10 mouse cellular contexts compared by ENCODE assay signal in genomic region chr8:11297141-11297838, GRCm38 (mm10). TPM values are rescaled to one million over a fixed set of nuclear protein-coding genes. Genes with fewer than 3 reads are reported as not detected.
A peak's percentile ranks its signal among the peaks of the same experiment; 100 is the strongest.
DNase-seq lines count a peak whose midpoint lies in the region; ATAC-seq and TF ChIP-seq lines count a peak whose summit lies in the region.
"Had no signal": no experiment of that assay in that cellular context is flagged by ENCODE, and none has a peak within 500 bp of the region (broad histone marks: within the 10 kb centered on the region; RNA-seq: fewer than 3 reads in every experiment).

No protein-coding gene starts in this region.

- no peak for TF ChIP-seq CTCF in liver, adult 2 months (IDR thresholded peaks at IDR 0.05; ENCODE audit: low read depth, low read length)

- no peaks in the 10 kb centered on the region for H3K79me2 ChIP-seq in liver, adult 2 months (ENCODE audit: control insufficient read depth, insufficient read depth, low read length)

- no peak overlapping the region for H3K4me2 ChIP-seq in liver, embryonic 11.5 days
- H3K4me2 ChIP-seq in stomach, embryonic 16.5 days (ENCODE audit: low read depth, low read length), result no peak overlapping the region

- no peaks in the 10 kb centered on the region for H3K27me3 ChIP-seq in liver, adult 2 months (ENCODE audit: control insufficient read depth, insufficient read depth, low read length)
- H3K27me3 ChIP-seq in liver, embryonic 11.5 days (replicated peaks; ENCODE audit: control insufficient read depth, insufficient read depth, low read length), result no peaks in the 10 kb centered on the region
- H3K27me3 ChIP-seq in stomach, embryonic 16.5 days (ENCODE audit: control insufficient read depth, insufficient read depth, low read length), result no peaks in the 10 kb centered on the region

- no peak for DNase-seq in liver, adult 2 months (ENCODE audit: extremely low read depth, low read depth, low spot score)
- no peak for DNase-seq in liver, embryonic 11.5 days (ENCODE audit: low spot score)
- DNase-seq in heart, adult 9 months (ENCODE audit: low spot score in 2 of 2), result peak; percentile 80 to 91
- DNase-seq in kidney, adult 9 months, result peak; percentile 59
- no peak for DNase-seq in c-Kit-positive CD71-positive TER-119-positive erythroid progenitor cells, embryonic 14.5 days (ENCODE audit: low spot score)
- DNase-seq: right cerebral cortex, postnatal 14 days had no signal

- ATAC-seq in liver, embryonic 11.5 days (replicated peaks; ENCODE audit: low FRiP score), result no peak
- ATAC-seq in stomach, embryonic 16.5 days (ENCODE audit: insufficient read depth, low FRiP score), result peak; percentile 14; the same call in 1 of the 2 replicates
- no peak for ATAC-seq in erythroblast, adult 5-6 weeks (replicated peaks; ENCODE audit: low FRiP score, poor library complexity, severe bottlenecking)
- no peak for ATAC-seq in cerebellum, adult (ENCODE audit: insufficient number of reproducible peaks, low FRiP score, low TSS enrichment)
- ATAC-seq: CD4-positive, CD25-positive, alpha-beta regulatory T cell, adult 4 months had no signal

- WGBS in liver, adult 2 months, result 77% methylated on average over 8 of the region's 8 CpGs
- WGBS in liver, embryonic 11.5 days, result 59% methylated on average over 8 of the region's 8 CpGs
- WGBS in stomach, embryonic 16.5 days, result 75% methylated on average over 8 of the region's 8 CpGs

- no peak overlapping the region for H3K9ac ChIP-seq in liver, adult 2 months (ENCODE audit: low read depth, low read length)
- H3K9ac ChIP-seq in liver, embryonic 11.5 days (ENCODE audit: low read depth, low read length), result no peak overlapping the region
- H3K9ac ChIP-seq in stomach, embryonic 16.5 days (ENCODE audit: low read length), result no peak overlapping the region

- no peaks in the 10 kb centered on the region for H3K36me3 ChIP-seq in liver, adult 2 months (ENCODE audit: control insufficient read depth, insufficient read depth, low read length)
- H3K36me3 ChIP-seq in liver, embryonic 11.5 days (ENCODE audit: control insufficient read depth, insufficient read depth, low read length), result no peaks in the 10 kb centered on the region
- H3K36me3 ChIP-seq in stomach, embryonic 16.5 days (ENCODE audit: control insufficient read depth, insufficient read depth, low read length), result no peaks in the 10 kb centered on the region

- H3K27ac ChIP-seq in liver, adult 2 months (replicated peaks; ENCODE audit: insufficient read depth, low read depth, low read length), result peak overlapping the region; percentile 4; the same call in 1 of the 2 replicates
- H3K27ac ChIP-seq in liver, embryonic 11.5 days (ENCODE audit: low read depth, low read length), result no peak overlapping the region
- 0 out of 2 replicates have a peak overlapping the region, but pooled peaks have one; percentile 17 for H3K27ac ChIP-seq in stomach, embryonic 16.5 days (ENCODE audit: low read length)

- no peak overlapping the region for H3K4me3 ChIP-seq in liver, adult 2 months (ENCODE audit: insufficient read depth, low read depth, low read length)
- no peak overlapping the region for H3K4me3 ChIP-seq in liver, embryonic 11.5 days (ENCODE audit: low read depth, low read length)
- H3K4me3 ChIP-seq in stomach, embryonic 16.5 days (replicated peaks; ENCODE audit: low read length), result no peak overlapping the region

- H3K9me3 ChIP-seq in liver, embryonic 11.5 days (ENCODE audit: control insufficient read depth, low read length), result no peaks in the 10 kb centered on the region
- H3K9me3 ChIP-seq in stomach, embryonic 16.5 days (replicated peaks; ENCODE audit: control insufficient read depth, low read length), result no peaks in the 10 kb centered on the region

- TF ChIP-seq POLR2A in liver, adult 2 months (IDR thresholded peaks at IDR 0.05; ENCODE audit: extremely low read depth, insufficient read depth, low read length), result no peak

- no peaks in the 10 kb centered on the region for H3K4me1 ChIP-seq in liver, adult 2 months (ENCODE audit: control insufficient read depth, insufficient read depth, low read length)
- no peaks in the 10 kb centered on the region for H3K4me1 ChIP-seq in liver, embryonic 11.5 days (replicated peaks; ENCODE audit: control insufficient read depth, insufficient read depth, low read length)
- H3K4me1 ChIP-seq in stomach, embryonic 16.5 days (ENCODE audit: control insufficient read depth, insufficient read depth, low read length), result peaks cover 36% of the 10 kb centered on the region

RNA-seq across cellular contexts. Expression of gene Col4a2, which starts 15.3 kb away (rescaled TPM):
- 7.7 and 10.9 TPM in 2 replicates for total RNA-seq in liver, adult 2 months (2014; rRNA removed)
- 6.1 and 8.0 TPM in 2 replicates for polyA plus RNA-seq in liver, adult 2 months (2012; rRNA removed)
- 12.2 and 13.1 TPM in 2 replicates for polyA plus RNA-seq in liver, embryonic 11.5 days (2014; fragmentation: Nextera tagmentation; extraction: Ambion mirVana)
- polyA plus RNA-seq in stomach, embryonic 16.5 days (2015; fragmentation: Nextera tagmentation; extraction: Ambion mirVana), result 57.3 and 65.2 TPM in 2 replicates
- total RNA-seq in erythroblast, adult 5-6 weeks (2015; ENCODE audit: low replicate concordance), result not detected in 2 replicates
- total RNA-seq in erythroblast, adult 5-6 weeks (2017; ENCODE audit: low replicate concordance), result 0.42 TPM in 1 of 2 replicates, not detected in the other
- polyA plus RNA-seq: CD4-positive, CD25-positive, alpha-beta regulatory T cell, adult 4 months had no signal

RNA-seq across cellular contexts. Expression of gene Col4a1, which starts 15.3 kb away (rescaled TPM):
- total RNA-seq in liver, adult 2 months (2014; rRNA removed), result 25.7 and 28.3 TPM in 2 replicates
- 21.8 and 29.1 TPM in 2 replicates for polyA plus RNA-seq in liver, adult 2 months (2012; rRNA removed)
- 40.8 and 45.7 TPM in 2 replicates for polyA plus RNA-seq in liver, embryonic 11.5 days (2014; fragmentation: Nextera tagmentation; extraction: Ambion mirVana)
- polyA plus RNA-seq in stomach, embryonic 16.5 days (2015; fragmentation: Nextera tagmentation; extraction: Ambion mirVana), result 207 and 211 TPM in 2 replicates
- total RNA-seq in erythroblast, adult 5-6 weeks (2015; ENCODE audit: low replicate concordance), result 0.38 TPM in 1 of 2 replicates, not detected in the other
- 0.34 and 0.42 TPM in 2 replicates for total RNA-seq in erythroblast, adult 5-6 weeks (2017; ENCODE audit: low replicate concordance)

Comparison
In these comparisons a context has a peak if more than half of its experiments do, and no peak if none do; other contexts are left out.
1. DNase-seq: peak in heart, adult 9 months (2 of 2) and kidney, adult 9 months (single experiment); none in liver, adult 2 months (single experiment), liver, embryonic 11.5 days (single experiment) and c-Kit-positive CD71-positive TER-119-positive erythroid progenitor cells, embryonic 14.5 days (single experiment).